Mouse (Mus musculus) MEL-GATA-1-ER (cell line): ENCODE results near the gene Apba1.

Experiments used
- DNase-seq: peaks from one replicate; pipeline ENCODE4 v3.0.0-alpha.2; 2012; ENCODE audit warnings: low read depth; ENCODE audit errors: extremely low read depth

Apba1 gene

GRCm38 (mm10) chr19:23924791-23925190 lies 166.1 kb downstream of the Apba1 start:
- no peak for DNase-seq

- no peak for DNase-seq
Observed at GRCm38 (mm10) chr19:23925541-23925940, 166.9 kb downstream of the Apba1 start.

- no peak for DNase-seq
Observed at GRCm38 (mm10) chr19:23930826-23931225, 172.1 kb downstream of the Apba1 start.

- no peak for DNase-seq
Observed at GRCm38 (mm10) chr19:23941422-23941949, 182.8 kb downstream of the Apba1 start.

- DNase-seq = no peak
Observed at GRCm38 (mm10) chr19:23942886-23943285, 184.2 kb downstream of the Apba1 start.

- DNase-seq = no peak
Observed at GRCm38 (mm10) chr19:23946026-23946685, 187.5 kb downstream of the Apba1 start.

- DNase-seq = no peak
Observed at GRCm38 (mm10) chr19:23946751-23947150, 188.1 kb downstream of the Apba1 start.

GRCm38 (mm10) chr19:23947871-23948270 lies 189.2 kb downstream of the Apba1 start:
- DNase-seq = no peak

GRCm38 (mm10) chr19:23948301-23949000 lies 189.8 kb downstream of the Apba1 start:
- no peak for DNase-seq

- DNase-seq = no peak
Observed at GRCm38 (mm10) chr19:23955461-23955860, 196.8 kb downstream of the Apba1 start.

GRCm38 (mm10) chr19:23956299-23956975 lies 197.8 kb downstream of the Apba1 start:
- DNase-seq = no peak

GRCm38 (mm10) chr19:23957563-23957962 lies 198.9 kb downstream of the Apba1 start:
- no peak for DNase-seq

GRCm38 (mm10) chr19:23958925-23959324 lies 200.2 kb downstream of the Apba1 start:
- no peak for DNase-seq

- no peak for DNase-seq
Observed at GRCm38 (mm10) chr19:23959870-23960269, 201.2 kb downstream of the Apba1 start.

- no peak for DNase-seq
Observed at GRCm38 (mm10) chr19:23960275-23960674, 201.6 kb downstream of the Apba1 start.

GRCm38 (mm10) chr19:23960831-23961447 lies 202.3 kb downstream of the Apba1 start:
- no peak for DNase-seq

- peak; percentile 6 for DNase-seq
Observed at GRCm38 (mm10) chr19:23961516-23961915, 202.8 kb downstream of the Apba1 start.

- no peak for DNase-seq
Observed at GRCm38 (mm10) chr19:23964401-23964910, 205.8 kb downstream of the Apba1 start.

- no peak for DNase-seq
Observed at GRCm38 (mm10) chr19:23966376-23966775, 207.7 kb downstream of the Apba1 start.

- DNase-seq = no peak
Observed at GRCm38 (mm10) chr19:23967156-23967555, 208.5 kb downstream of the Apba1 start.

GRCm38 (mm10) chr19:23968125-23968861 lies 209.6 kb downstream of the Apba1 start:
- DNase-seq = no peak
